Mouse (Mus musculus): Measurements from ENCODE around the gene Olfr735. TPM values are rescaled to one million over a fixed set of nuclear protein-coding genes. Genes with fewer than 3 reads are reported as not detected.

The Olfr735 gene
- polyA plus RNA-seq (2015; fragmentation: Nextera tagmentation; extraction: Ambion mirVana) = not detected in 2 replicates

- WGBS = 81% methylated on average over 2 of the region's 2 CpGs
- H3K4me3 ChIP-seq (ENCODE audit: low read length) = no peak within 1 kb of the TSS
- no peaks in the 10 kb centered on the region for H3K9me3 ChIP-seq (replicated peaks; ENCODE audit: control insufficient read depth, low read length)
These were observed at the start of gene Olfr735 for GRCm38 (mm10) chr14:50348796-50349195. Olfr735 (minus strand) TSS chr14:50348872.

DNA sequence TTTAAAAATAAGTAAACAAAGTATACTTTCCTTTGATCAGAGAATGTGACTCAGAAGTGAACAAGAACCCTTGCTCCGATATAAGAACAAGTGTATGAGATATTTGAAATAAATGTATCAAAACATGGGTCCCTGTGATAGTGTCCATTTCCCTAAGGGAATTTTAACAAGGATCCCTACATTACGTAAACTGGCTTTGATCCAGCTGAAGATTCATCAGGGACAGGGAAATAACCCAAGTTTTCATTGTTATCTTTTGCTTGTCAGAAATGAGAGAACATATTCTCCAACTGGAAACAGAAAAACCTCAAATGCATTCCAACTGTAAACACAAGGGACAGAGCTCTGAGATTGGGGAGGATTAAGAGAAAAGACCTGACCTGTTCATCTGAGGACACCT, 32.2 kb upstream of the Olfr735 start, which contains the start of gene Olfr736:
Gene Olfr736 (plus strand): TSS at position 301 of the 400 bp plus-strand sequence.
- no peak for ATAC-seq (replicated peaks; ENCODE audit: extremely low read depth, insufficient read depth, low FRiP score)
- Histone ChIP-seq H3K36me3 (ENCODE audit: control insufficient read depth, insufficient read depth) (no peaks in the 10 kb centered on the region), H3K27ac (ENCODE audit: low read length) (no peak within 1 kb of the TSS), H3K9ac (ENCODE audit: low read length) (no peak within 1 kb of the TSS), H3K4me1 (ENCODE audit: control insufficient read depth, insufficient read depth, low read length) (no peaks in the 10 kb centered on the region), H3K9me3 (replicated peaks; ENCODE audit: control insufficient read depth, low read length) (no peaks in the 10 kb centered on the region), H3K4me3 (ENCODE audit: low read length) (no peak within 1 kb of the TSS), H3K27me3 (ENCODE audit: control insufficient read depth, insufficient read depth, low read length) (no peaks in the 10 kb centered on the region), H3K4me2 (ENCODE audit: low read depth, low read length) (no peak within 1 kb of the TSS)
- WGBS = 74% methylated on average over 2 of the region's 2 CpGs

More at GRCm38 (mm10) chr14:50348796-50349195, at the start of gene Olfr735:
- Histone ChIP-seq H3K4me1 (ENCODE audit: control insufficient read depth, insufficient read depth, low read length) (no peaks in the 10 kb centered on the region), H3K9ac (ENCODE audit: low read length) (no peak within 1 kb of the TSS), H3K27ac (ENCODE audit: low read length) (no peak within 1 kb of the TSS), H3K36me3 (ENCODE audit: control insufficient read depth, insufficient read depth) (no peaks in the 10 kb centered on the region), H3K4me2 (ENCODE audit: low read depth, low read length) (no peak within 1 kb of the TSS), H3K27me3 (ENCODE audit: control insufficient read depth, insufficient read depth, low read length) (no peaks in the 10 kb centered on the region)
- ATAC-seq (replicated peaks; ENCODE audit: extremely low read depth, insufficient read depth, low FRiP score) = no peak

GRCm38 (mm10) chr14:50363561-50363960, 14.9 kb upstream of the Olfr735 start:
- Histone ChIP-seq H3K4me2 (ENCODE audit: low read depth, low read length) (no peak overlapping the region), H3K27ac (ENCODE audit: low read length) (no peak overlapping the region), H3K27me3 (ENCODE audit: control insufficient read depth, insufficient read depth, low read length) (no peaks in the 10 kb centered on the region), H3K9ac (ENCODE audit: low read length) (no peak overlapping the region), H3K4me3 (ENCODE audit: low read length) (no peak overlapping the region), H3K4me1 (ENCODE audit: control insufficient read depth, insufficient read depth, low read length) (no peaks in the 10 kb centered on the region), H3K36me3 (ENCODE audit: control insufficient read depth, insufficient read depth) (no peaks in the 10 kb centered on the region), H3K9me3 (replicated peaks; ENCODE audit: control insufficient read depth, low read length) (no peaks in the 10 kb centered on the region)
- ATAC-seq (replicated peaks; ENCODE audit: extremely low read depth, insufficient read depth, low FRiP score) = no peak
- WGBS = 71% methylated on average over 2 of the region's 2 CpGs

DNA sequence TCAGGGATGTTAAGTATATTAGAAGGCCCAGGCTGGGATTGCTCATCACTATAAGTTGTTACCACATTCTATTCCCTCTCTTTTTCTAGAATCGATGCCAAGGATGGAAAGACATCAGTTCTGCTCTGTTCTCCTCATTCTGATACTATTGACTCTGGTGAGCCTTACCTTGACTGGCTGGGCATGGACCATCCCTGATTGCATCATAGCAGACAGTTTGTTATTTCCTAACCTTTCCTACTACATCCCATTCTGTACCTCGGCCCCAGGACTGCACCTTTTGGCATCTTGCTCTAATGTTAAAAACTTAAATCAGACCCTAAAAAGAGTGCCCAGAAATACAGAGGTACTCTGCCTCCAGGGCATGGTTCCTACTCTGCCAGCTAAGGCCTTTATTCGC, 11.8 kb upstream of the Olfr735 start:
- 80% methylated on average over 3 of the region's 3 CpGs for WGBS
- no peaks in the 10 kb centered on the region for H3K36me3 ChIP-seq (ENCODE audit: control insufficient read depth, insufficient read depth)
- H3K4me1 ChIP-seq (ENCODE audit: control insufficient read depth, insufficient read depth, low read length) = no peaks in the 10 kb centered on the region
- H3K4me3 ChIP-seq (ENCODE audit: low read length) = no peak overlapping the region
- ATAC-seq (replicated peaks; ENCODE audit: extremely low read depth, insufficient read depth, low FRiP score) = no peak
- H3K27me3 ChIP-seq (ENCODE audit: control insufficient read depth, insufficient read depth, low read length) = no peaks in the 10 kb centered on the region
- H3K27ac ChIP-seq (ENCODE audit: low read length) = no peak overlapping the region
- H3K9ac ChIP-seq (ENCODE audit: low read length) = no peak overlapping the region
- no peak overlapping the region for H3K4me2 ChIP-seq (ENCODE audit: low read depth, low read length)
- no peaks in the 10 kb centered on the region for H3K9me3 ChIP-seq (replicated peaks; ENCODE audit: control insufficient read depth, low read length)

GRCm38 (mm10) chr14:50357593-50357992, 8.9 kb upstream of the Olfr735 start, which contains the start of gene Tlr11:
Tlr11 (plus strand) TSS chr14:50357914.
- H3K4me3 ChIP-seq (ENCODE audit: low read length) = no peak within 1 kb of the TSS
- H3K27ac ChIP-seq (ENCODE audit: low read length) = no peak within 1 kb of the TSS
- H3K9me3 ChIP-seq (replicated peaks; ENCODE audit: control insufficient read depth, low read length) = no peaks in the 10 kb centered on the region
- H3K4me2 ChIP-seq (ENCODE audit: low read depth, low read length) = no peak within 1 kb of the TSS
- WGBS = 71% methylated on average over 2 of the region's 2 CpGs
- H3K27me3 ChIP-seq (ENCODE audit: control insufficient read depth, insufficient read depth, low read length) = no peaks in the 10 kb centered on the region
- ATAC-seq (replicated peaks; ENCODE audit: extremely low read depth, insufficient read depth, low FRiP score) = no peak
- no peaks in the 10 kb centered on the region for H3K36me3 ChIP-seq (ENCODE audit: control insufficient read depth, insufficient read depth)
- no peak within 1 kb of the TSS for H3K9ac ChIP-seq (ENCODE audit: low read length)
- H3K4me1 ChIP-seq (ENCODE audit: control insufficient read depth, insufficient read depth, low read length) = no peaks in the 10 kb centered on the region

DNA sequence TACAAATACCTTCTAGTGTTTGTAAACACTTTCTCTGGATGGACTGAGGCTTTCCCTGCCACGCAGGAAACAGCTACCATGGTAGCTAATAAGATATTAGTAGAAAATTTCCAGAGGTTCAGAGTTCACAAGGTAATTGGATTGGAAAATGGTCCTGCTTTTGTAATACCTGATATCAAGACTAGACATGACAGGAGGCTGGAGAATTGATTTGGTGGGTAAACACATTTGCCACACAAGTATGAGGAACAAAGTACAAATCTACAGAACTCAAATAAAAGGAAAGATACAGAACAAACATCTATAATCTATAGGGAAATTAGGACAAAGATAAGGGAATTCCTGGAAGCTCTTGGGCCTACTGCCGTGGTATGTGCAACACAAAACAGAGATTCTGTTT, 8.1 kb upstream of the Olfr735 start:
- 71% methylated on average over 2 of the region's 2 CpGs for WGBS
- ATAC-seq (replicated peaks; ENCODE audit: extremely low read depth, insufficient read depth, low FRiP score) = no peak
- H3K27ac ChIP-seq (ENCODE audit: low read length) = no peak overlapping the region

GRCm38 (mm10) chr14:50352438-50352837, 3.8 kb upstream of the Olfr735 start:
- 50% methylated on average over 3 of the region's 3 CpGs for WGBS

More for the DNA sequence above, 8.1 kb upstream of the Olfr735 start:
- no peaks in the 10 kb centered on the region for H3K9me3 ChIP-seq (replicated peaks; ENCODE audit: control insufficient read depth, low read length)
- no peaks in the 10 kb centered on the region for H3K4me1 ChIP-seq (ENCODE audit: control insufficient read depth, insufficient read depth, low read length)
- H3K4me2 ChIP-seq (ENCODE audit: low read depth, low read length) = no peak overlapping the region
- no peak overlapping the region for H3K9ac ChIP-seq (ENCODE audit: low read length)
- H3K27me3 ChIP-seq (ENCODE audit: control insufficient read depth, insufficient read depth, low read length) = no peaks in the 10 kb centered on the region
- H3K4me3 ChIP-seq (ENCODE audit: low read length) = no peak overlapping the region
- no peaks in the 10 kb centered on the region for H3K36me3 ChIP-seq (ENCODE audit: control insufficient read depth, insufficient read depth)

GRCm38 (mm10) chr14:50326661-50327060, 22.0 kb downstream of the Olfr735 start, which contains the start of gene Olfr734:
Olfr734 (minus strand) TSS chr14:50326761.
- no peaks in the 10 kb centered on the region for H3K4me1 ChIP-seq (ENCODE audit: control insufficient read depth, insufficient read depth, low read length)
- H3K27me3 ChIP-seq (ENCODE audit: control insufficient read depth, insufficient read depth, low read length) = no peaks in the 10 kb centered on the region
- no peak within 1 kb of the TSS for H3K9ac ChIP-seq (ENCODE audit: low read length)
- H3K36me3 ChIP-seq (ENCODE audit: control insufficient read depth, insufficient read depth) = no peaks in the 10 kb centered on the region
- no peak within 1 kb of the TSS for H3K27ac ChIP-seq (ENCODE audit: low read length)
- H3K4me3 ChIP-seq (ENCODE audit: low read length) = no peak within 1 kb of the TSS
- 67% methylated on average over 1 of the region's 1 CpGs for WGBS
- no peak within 1 kb of the TSS for H3K4me2 ChIP-seq (ENCODE audit: low read depth, low read length)
- ATAC-seq (replicated peaks; ENCODE audit: extremely low read depth, insufficient read depth, low FRiP score) = no peak
- no peaks in the 10 kb centered on the region for H3K9me3 ChIP-seq (replicated peaks; ENCODE audit: control insufficient read depth, low read length)

More at GRCm38 (mm10) chr14:50352438-50352837, 3.8 kb upstream of the Olfr735 start:
- Histone ChIP-seq H3K27me3 (ENCODE audit: control insufficient read depth, insufficient read depth, low read length) (no peaks in the 10 kb centered on the region), H3K9me3 (replicated peaks; ENCODE audit: control insufficient read depth, low read length) (no peaks in the 10 kb centered on the region), H3K27ac (ENCODE audit: low read length) (no peak overlapping the region), H3K4me1 (ENCODE audit: control insufficient read depth, insufficient read depth, low read length) (no peaks in the 10 kb centered on the region), H3K4me3 (ENCODE audit: low read length) (no peak overlapping the region), H3K9ac (ENCODE audit: low read length) (no peak overlapping the region), H3K4me2 (ENCODE audit: low read depth, low read length) (no peak overlapping the region), H3K36me3 (ENCODE audit: control insufficient read depth, insufficient read depth) (no peaks in the 10 kb centered on the region)
- no peak for ATAC-seq (replicated peaks; ENCODE audit: extremely low read depth, insufficient read depth, low FRiP score)

GRCm38 (mm10) chr14:50301422-50301821, 47.2 kb downstream of the Olfr735 start, which contains the start of gene Olfr733:
Olfr733 (minus strand) TSS chr14:50301522.
- Histone ChIP-seq H3K4me1 (ENCODE audit: control insufficient read depth, insufficient read depth, low read length) (no peaks in the 10 kb centered on the region), H3K4me2 (ENCODE audit: low read depth, low read length) (no peak within 1 kb of the TSS), H3K9me3 (replicated peaks; ENCODE audit: control insufficient read depth, low read length) (no peaks in the 10 kb centered on the region), H3K27me3 (ENCODE audit: control insufficient read depth, insufficient read depth, low read length) (no peaks in the 10 kb centered on the region), H3K36me3 (ENCODE audit: control insufficient read depth, insufficient read depth) (no peaks in the 10 kb centered on the region), H3K4me3 (ENCODE audit: low read length) (no peak within 1 kb of the TSS), H3K27ac (ENCODE audit: low read length) (no peak within 1 kb of the TSS), H3K9ac (ENCODE audit: low read length) (no peak within 1 kb of the TSS)
- no peak for ATAC-seq (replicated peaks; ENCODE audit: extremely low read depth, insufficient read depth, low FRiP score)

All from heart, embryonic 16.5 days (tissue).